Mouse (Mus musculus) olfactory bulb, adult 2 months (tissue): ENCODE measurements around the gene Pdzrn4. TPM values are rescaled to one million over a fixed set of nuclear protein-coding genes. Genes with fewer than 3 reads are reported as not detected.

ENCODE experiments used
- H3K27ac ChIP-seq: fragments of 200-500 bp; 2 replicates; pipeline ENCODE4 v1.5.1; 2012; ENCODE audit warnings: low read depth, low read length; ENCODE audit not compliant: insufficient read depth
- H3K4me1 ChIP-seq: fragments of 200-500 bp; 2 replicates; pipeline ENCODE4 v1.6.1; 2012; ENCODE audit warnings: low read length; ENCODE audit not compliant: control insufficient read depth, insufficient read depth
- H3K4me3 ChIP-seq: fragments of 200-500 bp; 2 replicates; pipeline ENCODE4 v1.5.1; 2012; ENCODE audit warnings: mild to moderate bottlenecking, low read depth, low read length, moderate library complexity; ENCODE audit not compliant: insufficient read depth
- CTCF ChIP-seq: fragments of 200-500 bp; IDR thresholded peaks from 2 replicates; pipeline ENCODE4 v1.5.1; 2012; ENCODE audit warnings: low read depth, mild to moderate bottlenecking, low read length, moderate library complexity; ENCODE audit not compliant: insufficient read depth
- POLR2A ChIP-seq: fragments of 200-500 bp; IDR thresholded peaks from 2 replicates; pipeline ENCODE4 v1.6.1; 2012; ENCODE audit warnings: mild to moderate bottlenecking, low read depth, low read length, moderate library complexity; ENCODE audit not compliant: insufficient read depth
- WGBS: fragments of 180-500 bp; shearing (Covaris S2); methylation state at CpG from one replicate; pipeline ENCODE4 v1.1.7; 2018; 5-methylcytosine and 5-hydroxymethylcytosine counted together
- polyA plus RNA-seq: library from polyadenylated mRNA; stranded (reverse); fragments of >200 nt; gene quantifications from 2 replicates; pipeline ENCODE4 v1.2.4, GENCODE M21; 2012; ENCODE audit warnings: low replicate concordance; ENCODE audit not compliant: missing spikeins, insufficient read depth, insufficient read length

The Pdzrn4 gene
- polyA plus RNA-seq, 1 experiment: not detected

GRCm38 (mm10) chr15:92794275-92794674 is 397.6 kb downstream of the Pdzrn4 start:
- no peaks in the 10 kb centered on the region for H3K4me1 ChIP-seq
- no peak overlapping the region for H3K27ac ChIP-seq
- no peak overlapping the region for H3K4me3 ChIP-seq
- TF ChIP-seq POLR2A (no peak), CTCF (no peak)
- 97% methylated on average over 3 of the region's 3 CpGs for WGBS

GRCm38 (mm10) chr15:92805934-92806333 is 409.3 kb downstream of the Pdzrn4 start:
- Histone ChIP-seq H3K4me3 (no peak overlapping the region), H3K4me1 (peaks cover 4% of the 10 kb centered on the region; the same call in 1 of the 2 replicates), H3K27ac (no peak overlapping the region)
- TF ChIP-seq CTCF (no peak), POLR2A (no peak)
- WGBS: 33% methylated on average over 3 of the region's 3 CpGs

DNA sequence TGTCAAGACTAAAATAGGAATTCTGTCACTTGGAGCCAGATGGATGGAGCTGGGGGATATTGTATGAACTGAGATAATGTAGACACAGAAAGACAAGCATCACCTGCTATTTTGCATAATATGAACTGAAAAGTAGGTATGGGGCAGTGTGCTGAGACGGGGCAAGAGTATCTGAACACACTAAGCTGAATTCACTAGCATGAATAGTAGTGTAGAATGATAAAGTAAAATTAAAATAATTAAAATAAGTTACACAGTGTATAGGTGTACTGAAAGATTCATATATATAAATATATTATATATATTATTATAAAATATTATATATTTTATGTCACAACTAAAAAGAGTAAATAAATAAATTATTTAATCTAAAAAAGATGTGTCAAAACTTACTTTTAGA is 409.7 kb downstream of the Pdzrn4 start:
- Histone ChIP-seq H3K27ac (no peak overlapping the region), H3K4me3 (no peak overlapping the region), H3K4me1 (peaks cover 4% of the 10 kb centered on the region; the same call in 1 of the 2 replicates)
- TF ChIP-seq CTCF: no peak
- TF ChIP-seq POLR2A: no peak
- WGBS: 74% methylated on average over 1 of the region's 1 CpGs
